Mouse (Mus musculus) c-Kit-negative CD71-positive TER-119-positive erythroid progenitor cells, embryonic 14.5 days (primary cell): ENCODE measurements around the gene M6pr.
A peak's percentile ranks its signal among the peaks of the same experiment; 100 is the strongest.

Experiments
- DNase-seq: peaks from one replicate; pipeline ENCODE4 v3.0.0-alpha.2; 2013; ENCODE audit warnings: low read depth, low spot score

M6pr gene

DNA sequence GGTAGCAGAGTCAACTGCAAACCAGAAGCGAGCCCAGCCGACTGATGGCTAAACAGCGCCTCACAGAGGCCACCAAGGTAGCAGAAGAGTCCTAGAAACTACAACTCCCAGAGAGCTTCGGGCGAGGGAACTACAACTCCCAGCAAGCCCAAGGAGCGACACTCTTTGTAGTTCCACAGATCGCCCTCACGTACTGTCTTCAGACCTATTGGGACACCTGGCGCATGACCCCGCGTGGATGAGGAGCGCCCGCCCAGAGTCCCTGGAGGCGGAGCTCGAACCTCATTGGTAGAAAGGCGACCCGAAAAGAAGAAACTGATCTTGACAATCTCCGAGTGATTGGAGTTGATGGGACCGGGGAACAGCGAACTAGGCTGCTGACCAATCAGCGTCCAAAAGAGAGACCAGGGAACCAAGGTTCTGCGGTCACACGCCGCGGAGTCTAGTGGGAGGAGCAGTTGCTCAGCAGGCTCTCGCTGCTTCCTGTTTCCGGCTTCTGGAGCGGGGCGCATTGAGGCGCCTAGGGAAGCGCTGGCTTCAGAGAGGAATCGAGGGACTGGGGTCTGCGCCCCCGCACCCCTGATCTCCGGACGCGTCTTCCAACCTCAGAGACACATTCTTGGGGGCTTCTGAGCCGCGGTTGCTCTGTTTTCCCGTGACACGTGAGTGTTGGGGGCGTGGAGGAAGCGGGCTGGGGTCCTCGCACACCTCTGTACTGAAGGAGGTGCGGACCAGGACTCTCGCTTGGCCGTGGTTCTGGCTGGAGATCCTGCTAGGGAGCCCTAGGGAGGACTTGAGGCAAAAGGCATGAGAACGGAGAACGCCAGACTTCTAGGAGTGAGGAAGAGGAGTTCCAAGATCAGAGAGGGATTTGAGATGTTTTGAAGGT, at the start of gene M6pr:
Gene M6pr, plus strand, starts transcription at position 216 of the 889 bp plus-strand sequence.
- DNase-seq, result peak; percentile 87

GRCm38 (mm10) chr6:122262543-122262942, 46.0 kb upstream of the M6pr start:
- no peak for DNase-seq

DNA sequence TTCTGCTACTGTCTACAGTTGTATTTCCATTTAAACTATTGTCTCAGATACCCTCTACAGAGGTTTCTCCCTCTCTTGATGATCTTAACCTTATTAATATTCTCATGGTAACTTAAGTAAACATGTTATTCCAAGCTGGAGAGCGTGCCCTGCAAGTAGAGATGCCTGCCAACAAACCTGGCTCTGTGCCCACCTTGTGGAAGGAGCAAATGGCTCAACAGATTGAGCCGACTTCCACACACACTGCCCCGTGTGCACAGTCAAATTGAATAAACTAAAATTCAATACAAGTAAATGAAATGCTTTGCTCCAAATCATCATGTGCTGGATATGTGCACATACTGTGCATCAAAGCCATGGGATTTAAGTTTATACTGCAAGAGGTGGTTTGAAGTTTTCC, 40.0 kb upstream of the M6pr start:
- no peak for DNase-seq

GRCm38 (mm10) chr6:122269170-122269569, 39.4 kb upstream of the M6pr start:
- DNase-seq, result no peak

- no peak for DNase-seq
Observed at GRCm38 (mm10) chr6:122270152-122270551, 38.4 kb upstream of the M6pr start.

- no peak for DNase-seq
Observed at GRCm38 (mm10) chr6:122274546-122274945, 34.0 kb upstream of the M6pr start.

DNA sequence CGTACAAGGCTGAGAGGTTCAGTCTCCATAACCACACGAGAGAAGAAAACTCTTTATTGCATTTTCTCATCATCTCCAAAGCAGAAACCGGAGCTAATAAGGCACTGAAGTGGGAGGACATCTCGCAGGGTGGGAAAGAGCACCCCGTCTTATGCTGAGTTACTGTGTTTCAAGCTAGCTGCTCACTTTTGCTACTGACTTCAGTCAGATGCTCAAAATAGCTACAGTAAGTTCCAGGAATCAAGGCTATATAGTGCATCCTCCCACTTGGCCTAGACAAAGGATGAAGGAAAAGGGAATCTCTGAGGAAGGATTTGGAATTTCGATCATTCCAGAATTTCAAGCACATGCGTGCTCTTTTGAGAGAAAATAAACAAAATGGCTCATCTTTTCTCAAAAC, 32.0 kb upstream of the M6pr start:
- DNase-seq, result no peak

GRCm38 (mm10) chr6:122282782-122283181, 25.7 kb upstream of the M6pr start, which contains the start of gene Klrg1:
Gene Klrg1 (minus strand): TSS chr6:122282882.
- DNase-seq, result no peak

DNA sequence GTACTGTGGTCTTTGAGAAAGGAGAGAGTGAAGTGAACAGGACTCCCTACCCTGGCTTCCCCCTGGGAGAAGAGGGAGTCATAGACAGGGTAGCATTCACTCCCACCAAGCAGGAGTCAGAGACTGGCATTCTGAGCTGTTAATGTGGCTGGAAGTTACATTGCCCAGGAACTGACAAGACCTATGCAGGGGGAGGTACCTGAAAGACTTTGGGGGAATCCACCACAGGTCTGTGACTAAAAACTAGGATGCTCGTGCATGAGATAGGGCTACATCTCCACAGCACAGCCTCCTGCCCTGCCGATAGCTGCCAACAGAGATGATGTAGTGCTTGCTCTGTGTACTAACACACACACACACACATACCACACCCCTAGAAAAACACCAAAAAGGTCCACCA, 25.1 kb upstream of the M6pr start:
- DNase-seq, result no peak

- no peak for DNase-seq
Observed at GRCm38 (mm10) chr6:122284304-122284703, 24.2 kb upstream of the M6pr start.

DNA sequence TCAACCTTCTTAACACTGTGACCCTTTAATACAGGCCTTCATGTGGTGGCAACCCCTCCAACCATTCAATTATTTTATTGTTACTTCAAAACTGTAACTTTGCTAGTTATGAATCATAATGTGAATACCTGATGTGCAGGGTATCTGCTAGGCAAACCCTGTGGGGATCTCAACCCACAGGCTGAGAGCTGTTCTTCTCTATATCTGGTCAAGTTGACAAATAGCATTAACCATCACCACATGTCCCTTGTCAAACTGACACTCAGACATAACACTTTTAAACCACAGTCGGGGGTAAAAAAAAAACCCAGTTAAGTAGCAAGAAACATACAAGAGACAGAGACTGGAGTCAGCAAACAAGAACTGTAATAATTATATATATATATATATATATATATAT, 23.7 kb upstream of the M6pr start:
- DNase-seq, result no peak

DNA sequence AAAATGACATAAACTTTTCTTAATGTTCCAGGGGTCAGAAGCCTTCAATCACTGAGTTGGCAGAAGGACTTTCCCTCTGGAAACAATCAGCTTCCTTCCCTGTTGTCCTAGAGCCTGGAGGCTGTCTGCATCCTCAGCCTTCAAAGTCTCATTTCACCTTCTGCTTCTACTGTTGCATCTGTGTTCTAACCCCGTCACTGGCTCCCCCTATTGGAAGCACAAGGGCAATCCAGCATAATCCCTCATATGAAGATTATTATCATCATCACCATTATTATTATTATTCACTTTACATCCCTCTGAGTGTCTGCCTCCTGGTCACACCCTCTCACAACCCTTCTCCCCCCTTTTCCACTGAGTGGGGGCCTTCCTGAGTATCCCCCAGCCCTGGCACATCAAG, 20.3 kb upstream of the M6pr start:
- DNase-seq, result no peak

- no peak for DNase-seq
Observed at GRCm38 (mm10) chr6:122289313-122289712, 19.2 kb upstream of the M6pr start.

DNA sequence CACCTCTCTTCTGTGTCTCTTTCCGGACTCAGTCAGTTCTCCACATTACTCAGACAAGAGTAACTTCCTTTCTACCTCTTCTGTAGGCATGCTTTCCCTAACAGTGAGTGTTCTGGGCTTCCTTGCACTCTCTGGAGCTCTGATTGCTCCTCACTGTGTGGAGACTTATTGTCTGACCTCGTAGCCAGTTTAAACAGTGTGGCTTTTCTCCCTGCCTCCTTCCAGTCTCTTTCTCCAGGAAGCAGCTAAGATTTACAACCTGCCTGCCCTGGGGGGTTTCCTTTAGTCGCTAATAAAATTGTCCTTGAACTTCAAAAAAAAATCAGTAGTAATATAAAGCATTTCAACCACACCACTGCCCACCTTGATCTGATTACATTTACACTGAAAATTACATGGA, 18.3 kb upstream of the M6pr start:
- no peak for DNase-seq

DNA sequence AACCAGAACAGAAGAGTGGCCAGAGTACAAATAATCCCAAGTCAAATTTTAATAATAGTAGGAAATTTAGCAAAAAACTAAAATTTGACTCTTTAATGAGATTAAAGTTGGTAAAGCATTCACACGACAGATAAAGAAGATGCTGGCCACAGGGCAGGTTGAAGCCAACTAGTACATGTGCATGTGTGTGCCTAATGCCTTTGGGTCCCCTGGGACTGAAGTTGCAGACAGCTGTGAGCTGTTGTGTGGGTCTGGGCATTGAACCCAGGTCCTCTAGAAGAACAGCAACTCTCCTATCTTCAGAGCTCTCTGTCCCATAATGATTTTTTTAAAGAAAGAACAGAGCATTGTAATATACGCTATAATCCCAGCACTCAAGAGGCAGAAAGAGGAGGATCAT, 17.3 kb upstream of the M6pr start:
- no peak for DNase-seq

DNA sequence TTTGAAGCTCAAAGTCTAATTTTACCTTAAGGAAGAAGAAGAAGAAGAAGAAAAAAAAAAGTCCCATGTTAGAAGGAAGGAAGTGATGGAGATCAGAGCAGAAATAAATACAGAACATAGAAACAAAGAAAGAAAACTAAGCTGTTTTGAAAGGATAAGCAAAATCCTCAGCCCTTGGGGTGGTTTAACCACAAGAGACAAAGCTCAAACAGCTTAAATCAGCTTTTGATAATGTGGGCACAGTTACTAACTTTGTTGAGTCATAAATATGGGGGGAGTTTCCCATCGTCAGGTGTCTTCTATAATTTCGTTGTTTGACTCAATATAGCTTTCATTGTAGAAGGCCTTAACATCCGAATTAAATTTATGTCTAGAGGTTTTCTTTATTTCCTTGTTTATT, 16.8 kb upstream of the M6pr start:
- DNase-seq, result no peak

DNA sequence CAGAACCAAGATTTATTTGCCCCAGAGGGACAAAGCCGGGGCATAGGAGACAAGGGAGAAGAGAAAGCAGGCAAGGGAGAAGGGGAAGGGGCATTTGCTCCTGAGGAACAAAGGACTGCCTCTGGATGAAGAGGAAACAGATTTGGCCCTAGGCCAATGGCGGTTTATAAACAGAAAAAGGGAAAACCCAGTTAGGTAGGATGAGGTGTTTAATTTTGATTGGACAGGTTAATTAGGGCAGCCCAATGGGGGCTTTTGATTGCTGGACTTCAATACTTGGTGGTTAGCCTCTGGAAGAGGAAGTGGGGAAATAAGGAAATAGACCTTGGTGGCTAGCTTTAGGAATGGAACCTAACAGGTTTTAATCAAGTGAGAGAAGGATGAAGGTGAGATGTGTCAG, 16.3 kb upstream of the M6pr start:
- DNase-seq, result no peak

DNA sequence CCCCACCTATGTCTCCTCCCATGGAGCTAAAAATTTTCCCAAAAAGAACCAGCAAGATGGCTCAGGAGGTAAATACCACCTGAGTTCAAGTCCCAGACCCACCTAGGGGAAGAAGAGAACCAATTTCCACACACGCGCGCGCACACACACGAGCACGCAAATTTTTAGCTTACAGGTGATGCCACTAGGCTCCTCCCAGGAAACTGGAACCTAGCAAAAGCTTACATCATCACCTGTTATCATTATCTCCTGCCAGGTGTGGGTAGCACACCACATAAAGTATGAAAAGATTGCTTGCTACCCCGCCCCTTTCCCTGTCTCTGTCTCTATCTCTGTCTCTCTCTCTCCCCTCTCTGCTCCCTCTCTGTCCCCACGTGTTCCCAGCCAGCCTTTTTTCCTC, 15.4 kb upstream of the M6pr start:
- DNase-seq, result no peak

DNA sequence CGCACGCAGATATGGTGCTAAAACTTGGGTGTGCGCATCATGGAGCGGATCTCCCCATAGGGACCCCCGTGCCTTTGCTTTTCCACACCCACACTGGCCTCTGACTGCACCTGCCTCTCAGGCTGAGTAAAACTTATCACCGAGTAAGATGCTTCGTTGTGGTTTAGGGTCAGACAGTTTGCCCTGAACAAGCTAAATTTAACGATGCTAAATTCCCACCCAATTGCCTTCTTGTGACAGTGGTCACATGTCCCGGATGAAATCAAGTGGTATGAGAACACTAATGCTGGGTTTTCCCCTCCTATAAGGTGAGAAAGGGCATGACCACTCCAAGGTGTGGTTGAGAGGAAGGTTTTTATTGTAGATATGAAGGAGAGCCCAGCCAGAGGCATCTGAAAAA, 14.7 kb upstream of the M6pr start:
- no peak for DNase-seq

DNA sequence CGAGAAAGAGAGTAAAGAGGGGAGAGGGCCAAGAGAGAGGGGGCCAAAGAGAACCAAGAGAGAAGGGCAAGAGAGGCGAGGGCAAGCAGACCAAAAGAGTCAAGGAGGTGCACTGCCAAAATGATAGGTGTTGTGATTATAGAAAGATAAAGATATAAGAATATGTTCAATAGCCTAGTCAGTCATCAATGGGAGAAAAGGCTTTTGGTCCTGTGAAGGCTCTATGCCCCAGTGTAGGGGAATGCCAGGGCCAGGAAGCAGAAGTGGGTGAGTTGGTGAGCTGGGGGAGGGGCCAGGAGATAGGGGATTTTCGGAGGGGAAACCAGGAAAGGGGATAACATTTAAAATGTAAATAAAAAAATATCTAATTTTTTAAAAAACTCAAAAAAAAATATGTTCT, 14.2 kb upstream of the M6pr start:
- DNase-seq, result no peak

DNA sequence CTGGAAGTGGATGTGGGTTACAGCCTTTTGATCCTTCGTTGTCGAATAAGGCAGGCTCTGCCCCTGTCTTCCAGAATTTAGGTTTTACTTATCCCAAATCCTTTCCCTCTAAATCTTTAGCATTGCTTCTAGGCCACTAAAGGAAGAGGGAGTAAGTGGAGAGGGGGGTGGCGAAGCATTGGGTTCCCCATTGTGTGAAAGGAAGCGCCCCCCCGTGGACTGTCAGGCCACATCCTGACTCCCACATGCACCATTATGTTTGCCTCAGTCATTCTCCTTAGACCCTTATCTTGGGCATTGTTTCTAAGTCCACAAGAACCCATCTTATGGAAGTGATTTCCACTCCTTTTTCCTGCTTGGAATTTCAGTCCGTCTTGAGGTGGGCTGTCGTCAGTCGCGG, 13.3 kb upstream of the M6pr start:
- no peak for DNase-seq

- no peak for DNase-seq
Observed at GRCm38 (mm10) chr6:122296918-122297278, 11.6 kb upstream of the M6pr start.

GRCm38 (mm10) chr6:122297279-122298222, 11.0 kb upstream of the M6pr start:
- DNase-seq, result no peak
